Mouse (Mus musculus) ES-E14 (cell line): ENCODE results near the gene Grin2c. TPM values are rescaled to one million over a fixed set of nuclear protein-coding genes. Genes with fewer than 3 reads are reported as not detected.
A peak's percentile ranks its signal among the peaks of the same experiment; 100 is the strongest.

Experiments used
- DNase-seq: peaks from one replicate; pipeline ENCODE4 v3.0.0-alpha.2; 2013; ENCODE audit warnings: low read depth, low spot score
- H3K27ac ChIP-seq: 2 replicates; pipeline ENCODE4 v1.5.1; 2012; ENCODE audit warnings: low read depth, mild to moderate bottlenecking, low read length, moderate library complexity, mixed read lengths; ENCODE audit not compliant: poor library complexity, insufficient read depth, severe bottlenecking
- H3K36me3 ChIP-seq: 2 replicates; pipeline ENCODE4 v1.6.1; 2012; ENCODE audit warnings: mild to moderate bottlenecking, low read length, moderate library complexity, mixed read lengths; ENCODE audit not compliant: control insufficient read depth, poor library complexity, insufficient read depth, severe bottlenecking
- H3K4me1 ChIP-seq, 2 experiments: fragments of 150-350 bp in 1 of 2; sonication (generic) in 1 of 2; 2 replicates each; pipeline ENCODE4 v1.6.1; 2012; ENCODE audit warnings: low read length in 2 of 2, mild to moderate bottlenecking in 1 of 2, mixed read lengths in 1 of 2; ENCODE audit not compliant: control insufficient read depth in 2 of 2, insufficient read depth in 2 of 2, poor library complexity in 1 of 2
- H3K4me3 ChIP-seq, 2 experiments: fragments of 150-350 bp in 1 of 2; sonication (generic) in 1 of 2; 2 replicates each; pipeline ENCODE4 v1.5.1; 2012; ENCODE audit warnings: low read length in 2 of 2, low read depth in 1 of 2, mild to moderate bottlenecking in 1 of 2, mixed read lengths in 1 of 2; ENCODE audit not compliant: insufficient read depth in 1 of 2, poor library complexity in 1 of 2, severe bottlenecking in 1 of 2
- H3K9ac ChIP-seq: 2 replicates; pipeline ENCODE4 v1.6.1; 2012; ENCODE audit warnings: low read depth, mild to moderate bottlenecking, low read length, mixed read lengths; ENCODE audit not compliant: poor library complexity, insufficient read depth, severe bottlenecking
- H3K9me3 ChIP-seq: fragments of 150-350 bp; sonication (generic); 2 replicates; pipeline ENCODE4 v1.6.1; 2012; ENCODE audit warnings: low read depth, mild to moderate bottlenecking, low read length; ENCODE audit not compliant: control insufficient read depth, insufficient read depth
- CHD2 ChIP-seq: IDR thresholded peaks from 2 replicates; pipeline ENCODE4 v1.6.1; 2014; ENCODE audit warnings: mild to moderate bottlenecking, low read depth, low read length, inconsistent platforms
- HCFC1 ChIP-seq: IDR thresholded peaks from 2 replicates; pipeline ENCODE4 v1.6.1; 2012; ENCODE audit warnings: low read length, inconsistent platforms, borderline replicate concordance; ENCODE audit not compliant: insufficient read depth
- MAFK ChIP-seq: IDR thresholded peaks from 2 replicates; pipeline ENCODE4 v1.6.1; 2014; ENCODE audit warnings: mild to moderate bottlenecking, low read depth, low read length, inconsistent platforms; ENCODE audit not compliant: insufficient read depth
- ZC3H11A ChIP-seq: IDR thresholded peaks from 2 replicates; pipeline ENCODE4 v1.6.1; 2012; ENCODE audit warnings: low read depth, mild to moderate bottlenecking, inconsistent platforms, low read length, borderline replicate concordance
- ZNF384 ChIP-seq: IDR thresholded peaks from 2 replicates; pipeline ENCODE4 v1.6.1; 2012; ENCODE audit warnings: low read depth, low read length, inconsistent platforms
- in situ Hi-C, 2 experiments: fragments of 600-800 bp; cut with MboI; formaldehyde crosslinking; loops; one replicate each; pipeline ENCODE4 v1.15.1; 2025; ENCODE audit warnings: low sequenced_read_pairs in 2 of 2, inconsistent platforms in 1 of 2; ENCODE audit not compliant: unreplicated experiment in 2 of 2
- total RNA-seq: library from RNA; depleted of rRNA; stranded (reverse); fragments of 300-350 nt; gene quantifications from 2 replicates; pipeline ENCODE4 v1.2.3, GENCODE M21; 2012; rRNA removed

Grin2c gene
- total RNA-seq, 1 experiment = 0.22 TPM

- Histone ChIP-seq H3K9me3 (no peaks in the 10 kb centered on the region), H3K4me3 (no peak overlapping the region), H3K4me1 (peaks cover 0 to 7% of the 10 kb centered on the region in 2 experiments; a peak in 1 of 4 replicates), H3K9ac (no peak overlapping the region), H3K36me3 (peaks cover 6% of the 10 kb centered on the region; the same call in 1 of the 2 replicates), H3K27ac (no peak overlapping the region)
- no peak for DNase-seq
- in situ Hi-C loops = loop anchor here in 1 of 2 experiments (5.0 kb wide), 1 partner anchor 70 kb away; no protein-coding TSS in a partner anchor
- no peak for TF ChIP-seq ZC3H11A
- no peak for TF ChIP-seq HCFC1
- no peak for TF ChIP-seq ZNF384
- TF ChIP-seq CHD2 = no peak
- no peak for TF ChIP-seq MAFK
These were observed 64.3 kb downstream of the Grin2c start for GRCm38 (mm10) chr11:115202756-115203155.

GRCm38 (mm10) chr11:115202316-115202715 lies 64.7 kb downstream of the Grin2c start:
- Histone ChIP-seq H3K9me3 (no peaks in the 10 kb centered on the region), H3K4me1 (peaks cover 0 to 7% of the 10 kb centered on the region in 2 experiments; a peak in 1 of 4 replicates), H3K36me3 (peaks cover 8% of the 10 kb centered on the region; the same call in 1 of the 2 replicates), H3K27ac (no peak overlapping the region), H3K9ac (no peak overlapping the region), H3K4me3 (no peak overlapping the region)
- TF ChIP-seq ZC3H11A (peak; percentile 81), ZNF384 (no peak)
- in situ Hi-C loops = loop anchor here in 1 of 2 experiments (5.0 kb wide), 1 partner anchor 70 kb away; no protein-coding TSS in a partner anchor
- peak; percentile 59 for DNase-seq

- TF ChIP-seq HCFC1 (no peak), ZNF384 (no peak)
- in situ Hi-C loops = loop anchor here in 1 of 2 experiments (5.0 kb wide), 1 partner anchor 72 kb away; no protein-coding TSS in a partner anchor
- H3K27ac ChIP-seq = no peak overlapping the region
- no peaks in the 10 kb centered on the region for H3K9me3 ChIP-seq
- peaks cover 4% of the 10 kb centered on the region; the same call in 1 of the 2 replicates for H3K36me3 ChIP-seq
- no peak overlapping the region for H3K9ac ChIP-seq
- peaks cover 0 to 3% of the 10 kb centered on the region in 2 experiments; a peak in 1 of 4 replicates for H3K4me1 ChIP-seq
- no peak overlapping the region for H3K4me3 ChIP-seq
- no peak for DNase-seq
These were observed 66.5 kb downstream of the Grin2c start for GRCm38 (mm10) chr11:115200520-115200919.

Other genes starting within 250 kb of the Grin2c start
- not detected in 2 replicates for gene Cd300ld4, start 240.2 kb downstream of the Grin2c start, total RNA-seq
- not detected in 2 replicates for gene Cd300ld5, start 229.5 kb downstream of the Grin2c start, total RNA-seq
- gene Cd300ld3, start 218.8 kb downstream of the Grin2c start, total RNA-seq = not detected in 2 replicates
- 0.09 and 0.11 TPM in 2 replicates for gene Cd300e, start 205.1 kb downstream of the Grin2c start, total RNA-seq
- 0.67 and 0.85 TPM in 2 replicates for gene Rab37, start 175.8 kb downstream of the Grin2c start, total RNA-seq
- 0.40 and 0.42 TPM in 2 replicates for gene Cd300lf, start 133.3 kb downstream of the Grin2c start, total RNA-seq
- 40.3 and 43.9 TPM in 2 replicates for gene Slc9a3r1, start 103.9 kb downstream of the Grin2c start, total RNA-seq
- gene Tmem104, start 79.8 kb downstream of the Grin2c start, total RNA-seq = 14.7 and 17.2 TPM in 2 replicates
- 16.9 and 19.3 TPM in 2 replicates for gene Nat9, start 79.4 kb downstream of the Grin2c start, total RNA-seq
- gene Fdxr, start 9.8 kb upstream of the Grin2c start, total RNA-seq = 12.1 and 21.0 TPM in 2 replicates
- 2.1 and 3.7 TPM in 2 replicates for gene Fads6, start 30.4 kb upstream of the Grin2c start, total RNA-seq
- gene Otop2, start 39.9 kb upstream of the Grin2c start, total RNA-seq = 0.18 and 0.21 TPM in 2 replicates
- 0.11 TPM in 1 of 2 replicates, not detected in the other for gene Ush1g, start 54.8 kb upstream of the Grin2c start, total RNA-seq
- gene Otop3, start 67.5 kb upstream of the Grin2c start, total RNA-seq = not detected in 2 replicates
- gene Hid1, start 100.5 kb upstream of the Grin2c start, total RNA-seq = 2.4 and 2.8 TPM in 2 replicates
- 8.5 and 10.4 TPM in 2 replicates for gene Cdr2l, start 114.7 kb upstream of the Grin2c start, total RNA-seq
- gene Mrpl58, start 136.5 kb upstream of the Grin2c start, total RNA-seq = 79.5 and 89.3 TPM in 2 replicates
- gene Atp5h, start 152.7 kb upstream of the Grin2c start, total RNA-seq = 275 and 342 TPM in 2 replicates
- gene Kctd2, start 152.9 kb upstream of the Grin2c start, total RNA-seq = 14.0 and 19.5 TPM in 2 replicates
- 0.31 and 0.58 TPM in 2 replicates for gene Trim80, start 173.3 kb upstream of the Grin2c start, total RNA-seq
- 1.1 and 1.6 TPM in 2 replicates for gene Slc16a5, start 195.2 kb upstream of the Grin2c start, total RNA-seq
- 4.8 and 5.0 TPM in 2 replicates for gene Armc7, start 208.4 kb upstream of the Grin2c start, total RNA-seq
- gene Nt5c, start 224.6 kb upstream of the Grin2c start, total RNA-seq = 37.2 and 50.5 TPM in 2 replicates
- gene Jpt1, start 247.1 kb upstream of the Grin2c start, total RNA-seq = 164 and 205 TPM in 2 replicates